Mouse (Mus musculus): Measurements from ENCODE around the gene Gm3173.
A peak's percentile ranks its signal among the peaks of the same experiment; 100 is the strongest.
"Not testable (repeated sequence)": the region's sequence is repeated elsewhere in the genome, so short reads cannot be mapped to it uniquely, and the experiment has no call there.

The Gm3173 gene

GRCm38 (mm10) chr14:4430692-4431091 is at the start of gene Gm3173:
Gm3173 (plus strand) TSS chr14:4430992.
- DNase-seq: not testable (repeated sequence)

GRCm38 (mm10) chr14:4385606-4386005 is 45.2 kb upstream of the Gm3173 start:
- not testable (repeated sequence) for DNase-seq

GRCm38 (mm10) chr14:4392841-4393530 is 37.8 kb upstream of the Gm3173 start:
- DNase-seq: not testable (repeated sequence)

GRCm38 (mm10) chr14:4397226-4397625 is 33.6 kb upstream of the Gm3173 start, which contains the start of gene Gm3159:
Gm3159 (plus strand) TSS chr14:4397526.
- not testable (repeated sequence) for DNase-seq

GRCm38 (mm10) chr14:4398624-4399023 is 32.2 kb upstream of the Gm3173 start:
- DNase-seq: not testable (repeated sequence)

- not testable (repeated sequence) for DNase-seq
Observed at GRCm38 (mm10) chr14:4400115-4400789, 30.5 kb upstream of the Gm3173 start.

- not testable (repeated sequence) for DNase-seq
Observed at GRCm38 (mm10) chr14:4401245-4401644, 29.5 kb upstream of the Gm3173 start.

- DNase-seq: not testable (repeated sequence)
Observed at GRCm38 (mm10) chr14:4403840-4404239, 27.0 kb upstream of the Gm3173 start.

GRCm38 (mm10) chr14:4409939-4410338 is 20.9 kb upstream of the Gm3173 start:
- DNase-seq: not testable (repeated sequence)

- DNase-seq: peak; percentile 76
Observed at GRCm38 (mm10) chr14:4414965-4415835, 15.6 kb upstream of the Gm3173 start, which contains the start of gene Gm3164. Gm3164 (plus strand) TSS chr14:4415448.

- not testable (repeated sequence) for DNase-seq
Observed at GRCm38 (mm10) chr14:4481445-4481844, 50.7 kb downstream of the Gm3173 start, which contains the start of gene Gm3182. Gm3182 (plus strand) TSS chr14:4481745.

GRCm38 (mm10) chr14:4499425-4499824 is 68.6 kb downstream of the Gm3173 start:
- DNase-seq: not testable (repeated sequence)

- DNase-seq: not testable (repeated sequence)
Observed at GRCm38 (mm10) chr14:4555105-4555504, 124.3 kb downstream of the Gm3173 start, which contains the start of gene Gm3047. Gm3047 (plus strand) TSS chr14:4555405.

All from kidney, postnatal 10 days (tissue).